Mouse (Mus musculus) thymus, adult 2 months (tissue): ENCODE results near the gene Icam5. TPM values are rescaled to one million over a fixed set of nuclear protein-coding genes. Genes with fewer than 3 reads are reported as not detected.
"Not testable (repeated sequence)": the region's sequence is repeated elsewhere in the genome, so short reads cannot be mapped to it uniquely, and the experiment has no call there.

ENCODE experiments used
- DNase-seq: peaks from one replicate; pipeline ENCODE4 v3.0.0; 2021
- H3K27ac ChIP-seq: fragments of 200-500 bp; 2 replicates; pipeline ENCODE4 v1.5.1; 2012; ENCODE audit warnings: low read length, control low read depth; ENCODE audit not compliant: control insufficient read depth, insufficient read depth
- H3K27me3 ChIP-seq: fragments of 200-500 bp; 2 replicates; pipeline ENCODE4 v1.6.1; 2012; ENCODE audit warnings: mild to moderate bottlenecking, low read length, moderate library complexity, mixed read lengths; ENCODE audit not compliant: control insufficient read depth, insufficient read depth
- H3K36me3 ChIP-seq: fragments of 200-500 bp; 2 replicates; pipeline ENCODE4 v1.6.1; 2012; ENCODE audit warnings: mild to moderate bottlenecking, low read length, moderate library complexity; ENCODE audit not compliant: control insufficient read depth, insufficient read depth
- H3K4me1 ChIP-seq: fragments of 200-500 bp; replicated peaks from 2 replicates; pipeline ENCODE4 v1.6.1; 2012; ENCODE audit warnings: low read length; ENCODE audit not compliant: control insufficient read depth, insufficient read depth
- H3K4me3 ChIP-seq: fragments of 200-500 bp; 2 replicates; pipeline ENCODE4 v1.5.1; 2012; ENCODE audit warnings: mild to moderate bottlenecking, low read length, control low read depth, moderate library complexity; ENCODE audit not compliant: control insufficient read depth, insufficient read depth
- CTCF ChIP-seq: fragments of 200-500 bp; IDR thresholded peaks from 2 replicates; pipeline ENCODE4 v1.5.1; 2012; ENCODE audit warnings: mild to moderate bottlenecking, control low read depth, low read length, moderate library complexity, borderline replicate concordance; ENCODE audit not compliant: control insufficient read depth, poor library complexity, insufficient read depth; ENCODE audit errors: extremely low read depth
- POLR2A ChIP-seq: fragments of 200-500 bp; IDR thresholded peaks from 2 replicates; pipeline ENCODE4 v1.6.1; 2012; ENCODE audit warnings: mild to moderate bottlenecking, low read length, control low read depth, moderate library complexity; ENCODE audit not compliant: control insufficient read depth, poor library complexity, insufficient read depth; ENCODE audit errors: extremely low read depth
- WGBS: fragments of 180-500 bp; shearing (Covaris S2); methylation state at CpG from one replicate; pipeline ENCODE4 v1.1.7; 2018; 5-methylcytosine and 5-hydroxymethylcytosine counted together
- polyA plus RNA-seq: library from polyadenylated mRNA; depleted of rRNA; stranded (reverse); fragments of >200 nt; gene quantifications from 2 replicates; pipeline ENCODE4 v1.2.3, GENCODE M21; 2012

Icam5 gene
- polyA plus RNA-seq, 1 experiment = 0.63 TPM

- 72% methylated on average over 4 of the region's 4 CpGs for WGBS
- TF ChIP-seq POLR2A = no peak
- TF ChIP-seq CTCF = no peak
Observed at GRCm38 (mm10) chr9:20991587-20991986, 40.3 kb upstream of the Icam5 start.

GRCm38 (mm10) chr9:20993165-20993898 lies 38.5 kb upstream of the Icam5 start:
- Histone ChIP-seq H3K4me1 (peaks cover 10% of the 10 kb centered on the region), H3K4me3 (no peak overlapping the region), H3K27me3 (no peaks in the 10 kb centered on the region), H3K27ac (no peak overlapping the region), H3K36me3 (no peaks in the 10 kb centered on the region)
- 94% methylated on average over 5 of the region's 5 CpGs for WGBS
- no peak for DNase-seq
- TF ChIP-seq POLR2A (no peak), CTCF (no peak)

More at GRCm38 (mm10) chr9:20991587-20991986, 40.3 kb upstream of the Icam5 start:
- Histone ChIP-seq H3K27ac (no peak overlapping the region), H3K4me1 (peaks cover 25% of the 10 kb centered on the region), H3K4me3 (no peak overlapping the region), H3K27me3 (no peaks in the 10 kb centered on the region), H3K36me3 (no peaks in the 10 kb centered on the region)
- no peak for DNase-seq

- Histone ChIP-seq H3K4me3 (no peak overlapping the region), H3K27ac (no peak overlapping the region), H3K4me1 (peaks cover 9% of the 10 kb centered on the region; the same call in 1 of the 2 replicates), H3K36me3 (no peaks in the 10 kb centered on the region), H3K27me3 (no peaks in the 10 kb centered on the region)
- TF ChIP-seq CTCF = no peak
- TF ChIP-seq POLR2A = no peak
- 89% methylated on average over 3 of the region's 3 CpGs for WGBS
- no peak for DNase-seq
Observed at GRCm38 (mm10) chr9:20995069-20995468, 36.8 kb upstream of the Icam5 start.

DNA sequence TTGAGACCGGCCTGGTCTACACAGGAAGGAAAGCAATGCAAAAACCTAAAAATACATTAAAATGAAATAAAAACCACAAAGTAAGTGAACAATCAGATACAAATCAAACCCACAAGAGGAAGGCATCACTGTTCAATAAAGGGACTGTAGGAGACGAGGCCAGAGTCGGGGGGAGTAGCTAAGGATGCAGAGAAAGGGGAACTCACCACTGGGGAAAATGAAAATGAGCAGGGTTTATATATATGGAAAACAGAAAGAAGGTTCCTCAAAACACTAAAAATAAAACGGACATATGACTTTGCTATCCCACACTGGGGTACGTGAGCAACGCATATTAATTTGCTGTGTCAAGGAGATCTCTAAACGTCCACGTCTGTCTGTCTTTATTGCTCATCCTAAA lies 34.8 kb upstream of the Icam5 start:
- TF ChIP-seq CTCF = no peak
- no peak for TF ChIP-seq POLR2A
- no peak for DNase-seq
- Histone ChIP-seq H3K27me3 (no peaks in the 10 kb centered on the region), H3K27ac (no peak overlapping the region), H3K36me3 (no peaks in the 10 kb centered on the region), H3K4me3 (no peak overlapping the region), H3K4me1 (no peaks in the 10 kb centered on the region)
- WGBS = 63% methylated on average over 8 of the region's 8 CpGs

DNA sequence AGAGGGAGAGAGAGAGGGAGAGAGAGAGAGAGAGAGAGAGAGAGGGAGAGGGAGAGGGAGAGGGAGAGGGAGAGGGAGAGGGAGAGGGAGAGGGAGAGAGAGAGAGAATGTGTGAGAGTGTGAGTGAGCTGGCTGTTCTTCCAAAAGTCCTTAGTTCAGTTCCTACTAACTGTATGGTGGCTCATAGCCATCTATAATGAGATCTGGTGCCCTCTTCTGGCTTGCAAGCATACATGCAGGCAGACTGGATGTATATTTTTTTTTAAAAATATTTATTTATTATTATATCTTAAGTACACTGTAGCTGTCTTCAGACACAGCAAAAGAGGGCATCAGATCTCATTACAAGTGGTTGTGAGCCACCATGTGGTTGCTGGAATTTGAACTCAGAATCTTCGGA lies 33.5 kb upstream of the Icam5 start:
- not testable (repeated sequence) for H3K4me1 ChIP-seq, DNase-seq, H3K36me3 ChIP-seq, H3K27me3 ChIP-seq, H3K27ac ChIP-seq, H3K4me3 ChIP-seq
- 76% methylated on average over 1 of the region's 1 CpGs for WGBS

DNA sequence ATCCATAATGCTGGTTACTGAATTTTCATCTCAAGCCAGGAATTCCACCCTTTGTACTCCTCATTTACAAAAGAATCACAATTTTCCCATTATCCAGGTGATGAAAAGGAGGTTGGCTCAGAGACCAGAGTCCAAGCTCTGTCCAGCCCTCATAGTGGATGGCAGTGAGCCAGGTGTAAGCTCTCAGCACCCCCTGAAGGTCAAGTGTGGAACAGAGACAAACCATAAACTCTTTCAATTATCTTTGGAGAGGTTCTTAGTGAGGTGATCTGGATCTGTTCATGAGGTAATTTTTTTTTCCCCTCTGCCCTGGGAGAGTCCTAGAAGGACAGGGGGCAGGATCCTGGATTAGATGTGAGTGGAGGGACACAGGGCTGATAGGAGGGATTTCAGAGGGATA lies 31.1 kb upstream of the Icam5 start:
- peaks cover 3% of the 10 kb centered on the region; the same call in 1 of the 2 replicates for H3K4me1 ChIP-seq
- H3K27ac ChIP-seq = no peak overlapping the region
- H3K27me3 ChIP-seq = no peaks in the 10 kb centered on the region
- no peak overlapping the region for H3K4me3 ChIP-seq
- no peak for DNase-seq
- H3K36me3 ChIP-seq = no peaks in the 10 kb centered on the region; the same call in 1 of the 2 replicates
- TF ChIP-seq CTCF (no peak), POLR2A (no peak)
